ENCODE assay signal across 12 mouse cellular contexts in the genomic region with DNA sequence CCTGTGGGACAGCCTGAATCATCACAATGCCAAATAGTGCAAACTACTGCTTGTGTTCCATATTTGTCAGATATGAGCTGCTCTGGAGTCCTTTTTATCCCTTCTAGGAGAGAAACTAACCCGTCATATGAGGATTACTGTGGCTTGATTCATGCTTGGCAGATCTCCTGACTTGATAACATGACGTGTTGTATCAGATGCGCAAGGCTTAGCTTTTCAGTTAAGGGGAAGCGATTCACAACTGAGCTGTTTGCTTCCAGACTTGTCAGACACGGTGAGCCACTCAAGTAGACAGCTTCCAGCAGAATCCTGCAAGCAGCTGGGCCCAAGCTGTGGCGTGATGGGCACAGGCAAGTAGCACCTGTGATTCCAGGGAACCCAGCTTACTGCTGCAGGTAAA.
DNase-seq lines count a peak whose midpoint lies in the region; ATAC-seq and TF ChIP-seq lines count a peak whose summit lies in the region.
"Had no signal": no experiment of that assay in that cellular context is flagged by ENCODE, and none has a peak within 500 bp of the region (broad histone marks: within the 10 kb centered on the region; RNA-seq: fewer than 3 reads in every experiment).

No protein-coding gene starts in this region.

- no peak overlapping the region for H3K27ac ChIP-seq in hindbrain, postnatal 0 days
- H3K27ac ChIP-seq in hindbrain, embryonic 10.5 days: no peak overlapping the region
- no peak overlapping the region for H3K27ac ChIP-seq in liver, embryonic 12.5 days
- H3K27ac ChIP-seq: limb, embryonic 15.5 days had no signal

- DNase-seq in hindbrain, postnatal 0 days (ENCODE audit: low spot score): peak; percentile 37
- no peak for DNase-seq in hindbrain, embryonic 10.5 days (ENCODE audit: low spot score)
- peak; percentile 97 for DNase-seq in 3T3-L1 (ENCODE audit: low read depth, low spot score)
- peak; percentile 61 for DNase-seq in Muller cell, postnatal 12 days (ENCODE audit: inconsistent ontology term)
- peak; percentile 12 to 18 for DNase-seq in layer of hippocampus, adult 18-20 months (ENCODE audit: low spot score in 2 of 2)
- DNase-seq in heart, adult 9 months (ENCODE audit: low spot score in 2 of 2): no peak
- no peak for DNase-seq in thymus, postnatal 25 days
- DNase-seq: lung, postnatal 36 days had no signal

- no peaks in the 10 kb centered on the region for H3K9me3 ChIP-seq in hindbrain, postnatal 0 days (ENCODE audit: low read length)
- H3K9me3 ChIP-seq in hindbrain, embryonic 10.5 days: no peaks in the 10 kb centered on the region
- no peaks in the 10 kb centered on the region for H3K9me3 ChIP-seq in liver, embryonic 12.5 days (replicated peaks)
- H3K9me3 ChIP-seq: limb, embryonic 15.5 days had no signal

- no peaks in the 10 kb centered on the region for H3K27me3 ChIP-seq in hindbrain, postnatal 0 days (ENCODE audit: insufficient read depth, low read length)
- no peaks in the 10 kb centered on the region for H3K27me3 ChIP-seq in hindbrain, embryonic 10.5 days (ENCODE audit: insufficient read depth, poor library complexity, severe bottlenecking)
- no peaks in the 10 kb centered on the region for H3K27me3 ChIP-seq in liver, embryonic 12.5 days (replicated peaks)
- H3K27me3 ChIP-seq: limb, embryonic 15.5 days had no signal

- no peak for TF ChIP-seq CTCF in hindbrain, postnatal 0 days (IDR thresholded peaks at IDR 0.05; ENCODE audit: low read depth)

- no peaks in the 10 kb centered on the region for H3K36me3 ChIP-seq in hindbrain, postnatal 0 days (ENCODE audit: insufficient read depth, low read length)
- no peaks in the 10 kb centered on the region for H3K36me3 ChIP-seq in hindbrain, embryonic 10.5 days
- H3K36me3 ChIP-seq in liver, embryonic 12.5 days: no peaks in the 10 kb centered on the region
- H3K36me3 ChIP-seq: G1E; limb, embryonic 15.5 days had no signal

- H3K9ac ChIP-seq in hindbrain, postnatal 0 days (replicated peaks; ENCODE audit: low read length): no peak overlapping the region
- H3K9ac ChIP-seq in liver, embryonic 12.5 days: no peak overlapping the region
- H3K9ac ChIP-seq: limb, embryonic 15.5 days had no signal

- peak; percentile 79; the same call in 1 of the 2 replicates for ATAC-seq in hindbrain, postnatal 0 days
- ATAC-seq in liver, embryonic 12.5 days: no peak

- 64% methylated on average over 6 of the region's 6 CpGs for WGBS in hindbrain, postnatal 0 days
- 88% methylated on average over 6 of the region's 6 CpGs for WGBS in hindbrain, embryonic 10.5 days
- WGBS in liver, embryonic 12.5 days (ENCODE audit: insufficient replicate concordance): 53% methylated on average over 6 of the region's 6 CpGs

- no peak overlapping the region for H3K4me3 ChIP-seq in hindbrain, postnatal 0 days (ENCODE audit: low read length)
- H3K4me3 ChIP-seq in hindbrain, embryonic 10.5 days: no peak overlapping the region
- no peak overlapping the region for H3K4me3 ChIP-seq in liver, embryonic 12.5 days
- H3K4me3 ChIP-seq: limb, embryonic 15.5 days had no signal

- no peaks in the 10 kb centered on the region for H3K4me1 ChIP-seq in hindbrain, postnatal 0 days (ENCODE audit: insufficient read depth, low read length)
- no peaks in the 10 kb centered on the region for H3K4me1 ChIP-seq in hindbrain, embryonic 10.5 days (replicated peaks)
- no peaks in the 10 kb centered on the region for H3K4me1 ChIP-seq in liver, embryonic 12.5 days
- H3K4me1 ChIP-seq: limb, embryonic 15.5 days had no signal

- H3K4me2 ChIP-seq in hindbrain, postnatal 0 days (ENCODE audit: low read depth, low read length): no peak overlapping the region
- no peak overlapping the region for H3K4me2 ChIP-seq in liver, embryonic 12.5 days
- H3K4me2 ChIP-seq: heart, embryonic 11.5 days; limb, embryonic 15.5 days had no signal

Comparison
In these comparisons a context has a peak if more than half of its experiments do, and no peak if none do; other contexts are left out.
1. DNase-seq: peak in hindbrain, postnatal 0 days (single experiment), 3T3-L1 (single experiment), Muller cell, postnatal 12 days (single experiment) and layer of hippocampus, adult 18-20 months (2 of 2); none in hindbrain, embryonic 10.5 days (single experiment), heart, adult 9 months (0 of 2) and thymus, postnatal 25 days (single experiment).